Mouse (Mus musculus) midbrain, postnatal 0 days (tissue): Measurements from ENCODE around the gene Rbm19. TPM values are rescaled to one million over a fixed set of nuclear protein-coding genes. Genes with fewer than 3 reads are reported as not detected.
A peak's percentile ranks its signal among the peaks of the same experiment; 100 is the strongest.

Experiments used
- ATAC-seq: fragments of 200-750 bp; cut with Nextera tagmentation; 2 replicates; pipeline ENCODE4 v1.8.0; 2017; ENCODE audit warnings: moderate number of reproducible peaks, mild to moderate bottlenecking, moderate TSS enrichment, moderate library complexity; ENCODE audit not compliant: low FRiP score
- DNase-seq: peaks from one replicate; pipeline ENCODE4 v3.0.0-alpha.2; 2015; ENCODE audit warnings: low spot score
- H3K27ac ChIP-seq: fragments of 300-500 bp; sonication (generic); 2 replicates; pipeline ENCODE4 v1.5.1; 2014; ENCODE audit warnings: low read depth, mild to moderate bottlenecking, low read length, mixed read lengths
- H3K27me3 ChIP-seq: fragments of 300-500 bp; sonication (generic); 2 replicates; pipeline ENCODE4 v1.6.1; 2014; ENCODE audit warnings: low read length, control low read depth, mixed read lengths; ENCODE audit not compliant: insufficient read depth
- H3K36me3 ChIP-seq: fragments of 300-500 bp; sonication (generic); 2 replicates; pipeline ENCODE4 v1.6.1; 2014; ENCODE audit warnings: low read length, control low read depth, mixed read lengths; ENCODE audit not compliant: insufficient read depth
- H3K4me1 ChIP-seq: fragments of 300-500 bp; sonication (generic); 2 replicates; pipeline ENCODE4 v1.6.1; 2014; ENCODE audit warnings: mild to moderate bottlenecking, control low read depth, antibody characterized with exemption, low read length, mixed read lengths; ENCODE audit not compliant: insufficient read depth
- H3K4me2 ChIP-seq: fragments of 300-500 bp; sonication (generic); 2 replicates; pipeline ENCODE4 v1.6.1; 2014; ENCODE audit warnings: low read depth, mild to moderate bottlenecking, low read length, mixed read lengths; ENCODE audit not compliant: poor library complexity, severe bottlenecking
- H3K4me3 ChIP-seq: fragments of 300-500 bp; sonication (generic); 2 replicates; pipeline ENCODE4 v1.5.1; 2014; ENCODE audit warnings: low read depth, mild to moderate bottlenecking, low read length, moderate library complexity
- H3K9ac ChIP-seq: fragments of 300-500 bp; sonication (generic); replicated peaks from 2 replicates; pipeline ENCODE4 v1.6.1; 2014; ENCODE audit warnings: mild to moderate bottlenecking, low read length, moderate library complexity, mixed read lengths; ENCODE audit not compliant: poor library complexity, severe bottlenecking
- H3K9me3 ChIP-seq: fragments of 300-500 bp; sonication (generic); 2 replicates; pipeline ENCODE4 v1.6.1; 2016; ENCODE audit warnings: low read length, control low read depth
- CTCF ChIP-seq: IDR thresholded peaks from 2 replicates; pipeline ENCODE4 v1.5.1; 2016; ENCODE audit warnings: antibody characterized with exemption, mild to moderate bottlenecking
- WGBS: fragments of 180-500 bp; shearing (Covaris S2); extraction: QIAGEN DNeasy Blood & Tissue Kit; methylation state at CpG from one replicate; pipeline ENCODE4 v1.1.7; 2014; 5-methylcytosine and 5-hydroxymethylcytosine counted together
- polyA plus RNA-seq: library from polyadenylated mRNA; unstranded; fragments of >200 nt; fragmentation: Nextera tagmentation; extraction: Ambion mirVana; gene quantifications from 2 replicates; pipeline ENCODE4 v1.2.1, GENCODE M21; 2015
- total RNA-seq: library from RNA; depleted of rRNA; stranded (reverse); fragments of >200 nt; gene quantifications from 2 replicates; pipeline ENCODE4 v1.2.3, GENCODE M21; 2014

Rbm19 gene
- total and polyA plus RNA-seq, 2 experiments from 2014 or later, result 17.5 to 34.7 TPM

- Histone ChIP-seq H3K27ac (no peak overlapping the region), H3K9me3 (no peaks in the 10 kb centered on the region), H3K4me2 (peak overlapping the region; percentile 7; the same call in 1 of the 2 replicates), H3K9ac (no peak overlapping the region), H3K4me3 (no peak overlapping the region), H3K4me1 (peaks cover 12% of the 10 kb centered on the region; the same call in 1 of the 2 replicates), H3K27me3 (no peaks in the 10 kb centered on the region), H3K36me3 (no peaks in the 10 kb centered on the region)
- ATAC-seq (no peak), DNase-seq (peak; percentile 73)
- no peak for TF ChIP-seq CTCF
- WGBS, result 6% methylated on average over 11 of the region's 11 CpGs
These were observed 94.4 kb downstream of the Rbm19 start for GRCm38 (mm10) chr5:120210668-120211067.

GRCm38 (mm10) chr5:120211182-120211581 lies 94.9 kb downstream of the Rbm19 start:
- Histone ChIP-seq H3K9me3 (no peaks in the 10 kb centered on the region), H3K36me3 (no peaks in the 10 kb centered on the region), H3K27ac (no peak overlapping the region), H3K4me2 (peak overlapping the region; percentile 7; the same call in 1 of the 2 replicates), H3K27me3 (no peaks in the 10 kb centered on the region), H3K4me1 (peaks cover 10% of the 10 kb centered on the region; the same call in 1 of the 2 replicates), H3K9ac (no peak overlapping the region), H3K4me3 (no peak overlapping the region)
- TF ChIP-seq CTCF, result peak; percentile 67
- ATAC-seq (no peak), DNase-seq (no peak)
- WGBS, result 10% methylated on average over 17 of the region's 17 CpGs

DNA sequence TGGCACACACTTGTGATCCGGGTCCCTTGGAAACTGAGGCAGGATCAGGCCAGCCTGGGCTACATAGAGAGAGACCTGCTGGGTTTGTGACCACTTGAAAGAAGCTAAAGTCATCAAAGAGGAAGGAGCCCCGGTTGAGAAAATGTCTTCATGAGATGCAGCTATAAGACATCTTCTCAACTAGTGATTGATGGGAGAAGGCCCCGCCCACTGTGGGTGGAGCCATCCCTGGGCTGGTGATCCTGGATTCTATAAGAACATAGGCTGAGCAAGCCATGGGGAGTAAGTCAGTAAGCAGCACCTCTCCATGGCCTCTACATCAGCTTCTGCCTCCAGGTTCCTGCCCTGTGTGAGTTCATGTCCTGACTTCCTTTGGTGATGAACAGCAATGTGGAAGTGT lies 98.2 kb downstream of the Rbm19 start:
- DNase-seq (no peak), ATAC-seq (no peak)
- Histone ChIP-seq H3K9me3 (no peaks in the 10 kb centered on the region), H3K4me3 (no peak overlapping the region), H3K36me3 (no peaks in the 10 kb centered on the region), H3K4me1 (peaks cover 4% of the 10 kb centered on the region; the same call in 1 of the 2 replicates), H3K4me2 (no peak overlapping the region), H3K27me3 (no peaks in the 10 kb centered on the region), H3K9ac (no peak overlapping the region), H3K27ac (no peak overlapping the region)
- no peak for TF ChIP-seq CTCF
- 78% methylated on average over 3 of the region's 3 CpGs for WGBS

- no peaks in the 10 kb centered on the region for H3K9me3 ChIP-seq
- DNase-seq, result no peak
- 7% methylated on average over 4 of the region's 4 CpGs for WGBS
- H3K27ac ChIP-seq, result no peak overlapping the region
- no peaks in the 10 kb centered on the region for H3K4me1 ChIP-seq
- no peaks in the 10 kb centered on the region for H3K27me3 ChIP-seq
- H3K4me2 ChIP-seq, result no peak overlapping the region
- H3K9ac ChIP-seq, result no peak overlapping the region
- no peak overlapping the region for H3K4me3 ChIP-seq
- no peaks in the 10 kb centered on the region for H3K36me3 ChIP-seq
- ATAC-seq, result no peak
- TF ChIP-seq CTCF, result no peak
These were observed 105.0 kb downstream of the Rbm19 start for GRCm38 (mm10) chr5:120221216-120221615.

- no peak for TF ChIP-seq CTCF
- H3K36me3 ChIP-seq, result no peaks in the 10 kb centered on the region
- H3K27ac ChIP-seq, result no peak overlapping the region
- H3K4me1 ChIP-seq, result peaks cover 3% of the 10 kb centered on the region
- no peak overlapping the region for H3K9ac ChIP-seq
- no peaks in the 10 kb centered on the region for H3K27me3 ChIP-seq
- 27% methylated on average over 14 of the region's 14 CpGs for WGBS
- no peak for ATAC-seq
- no peak overlapping the region for H3K4me2 ChIP-seq
- DNase-seq, result no peak
- H3K4me3 ChIP-seq, result no peak overlapping the region
- H3K9me3 ChIP-seq, result no peaks in the 10 kb centered on the region
These were observed 109.1 kb downstream of the Rbm19 start for GRCm38 (mm10) chr5:120225383-120225782.

DNA sequence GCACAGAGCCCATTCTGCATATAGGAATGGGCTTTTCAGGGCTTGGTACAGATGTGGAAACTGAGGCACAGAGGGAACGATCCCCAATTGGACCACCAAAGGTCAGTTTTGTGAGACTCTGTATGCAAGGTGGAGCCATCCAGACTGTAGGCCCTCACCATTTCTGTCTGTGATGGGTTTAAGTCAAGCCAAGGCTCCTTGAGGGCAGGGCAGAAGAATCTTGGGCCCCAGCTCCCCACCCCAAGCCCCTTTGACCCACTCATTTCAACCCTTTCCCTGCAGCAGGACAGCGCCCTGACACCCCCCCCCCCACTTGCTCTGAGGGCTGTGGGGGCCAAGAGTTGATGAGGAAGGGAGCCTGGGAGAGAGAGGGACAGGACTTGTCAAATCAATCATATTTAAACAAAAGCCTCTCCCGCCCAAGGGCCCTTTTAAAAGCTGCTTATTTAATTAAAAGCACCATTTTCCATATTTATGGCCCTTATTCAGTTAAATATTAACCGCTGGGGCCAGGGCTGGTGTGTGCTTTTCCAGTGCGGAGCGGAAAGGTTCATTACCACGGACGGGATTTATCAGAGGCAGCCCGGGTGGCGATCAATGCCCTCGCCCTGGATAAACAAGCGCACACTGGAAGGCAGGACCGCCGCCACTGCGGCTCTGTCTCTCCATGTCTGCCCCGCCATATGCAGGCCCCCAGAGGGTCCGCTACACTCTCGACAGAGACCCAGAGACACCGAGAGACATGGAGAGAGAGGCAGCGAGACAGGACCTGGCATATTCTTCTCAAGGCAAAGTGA lies 112.5 kb downstream of the Rbm19 start:
- Histone ChIP-seq H3K27me3 (no peaks in the 10 kb centered on the region), H3K27ac (no peak overlapping the region), H3K36me3 (no peaks in the 10 kb centered on the region), H3K9me3 (no peaks in the 10 kb centered on the region), H3K9ac (no peak overlapping the region), H3K4me2 (no peak overlapping the region), H3K4me1 (peaks cover 19% of the 10 kb centered on the region), H3K4me3 (no peak overlapping the region)
- no peak for TF ChIP-seq CTCF
- no peak for ATAC-seq
- DNase-seq, result no peak
- WGBS, result 35% methylated on average over 20 of the region's 20 CpGs
